Mouse (Mus musculus) heart, embryonic 16.5 days (tissue): ENCODE results near the gene Lpin1. TPM values are rescaled to one million over a fixed set of nuclear protein-coding genes. Genes with fewer than 3 reads are reported as not detected.

Experiments
- ATAC-seq: fragments of 200-750 bp; cut with Nextera tagmentation; replicated peaks from 2 replicates; pipeline ENCODE4 v1.8.0; 2017; ENCODE audit warnings: moderate number of reproducible peaks; ENCODE audit not compliant: insufficient read depth, low FRiP score; ENCODE audit errors: extremely low read depth
- H3K27ac ChIP-seq: fragments of 300-500 bp; sonication (generic); 2 replicates; pipeline ENCODE4 v1.5.1; 2014; ENCODE audit warnings: mild to moderate bottlenecking, low read length, control low read depth, moderate library complexity
- H3K27me3 ChIP-seq: fragments of 300-500 bp; sonication (generic); 2 replicates; pipeline ENCODE4 v1.6.1; 2014; ENCODE audit warnings: low read length, mixed read lengths; ENCODE audit not compliant: control insufficient read depth, insufficient read depth
- H3K36me3 ChIP-seq: fragments of 300-500 bp; sonication (generic); 2 replicates; pipeline ENCODE4 v1.6.1; 2014; ENCODE audit not compliant: control insufficient read depth, insufficient read depth
- H3K4me1 ChIP-seq: fragments of 300-500 bp; sonication (generic); 2 replicates; pipeline ENCODE4 v1.6.1; 2014; ENCODE audit warnings: low read length, mixed read lengths; ENCODE audit not compliant: control insufficient read depth, insufficient read depth
- H3K4me2 ChIP-seq: fragments of 300-500 bp; sonication (generic); 2 replicates; pipeline ENCODE4 v1.6.1; 2014; ENCODE audit warnings: low read depth, mild to moderate bottlenecking, control low read depth, low read length
- H3K4me3 ChIP-seq: fragments of 300-500 bp; sonication (generic); 2 replicates; pipeline ENCODE4 v1.5.1; 2014; ENCODE audit warnings: mild to moderate bottlenecking, control low read depth, low read length
- H3K9ac ChIP-seq: fragments of 300-500 bp; sonication (generic); 2 replicates; pipeline ENCODE4 v1.6.1; 2014; ENCODE audit warnings: low read length, control low read depth
- H3K9me3 ChIP-seq: fragments of 300-500 bp; sonication (generic); replicated peaks from 2 replicates; pipeline ENCODE4 v1.6.1; 2016; ENCODE audit warnings: low read length; ENCODE audit not compliant: control insufficient read depth
- WGBS: fragments of 180-500 bp; shearing (Covaris S2); extraction: QIAGEN DNeasy Blood & Tissue Kit; methylation state at CpG from one replicate; pipeline ENCODE4 v1.1.7; 2014; 5-methylcytosine and 5-hydroxymethylcytosine counted together
- polyA plus RNA-seq: library from polyadenylated mRNA; unstranded; fragments of >200 nt; fragmentation: Nextera tagmentation; extraction: Ambion mirVana; gene quantifications from 2 replicates; pipeline ENCODE4 v1.2.1, GENCODE M21; 2015

Gene Lpin1
- polyA plus RNA-seq, 1 experiment from 2014 or later = 8.3 TPM

GRCm38 (mm10) chr12:16568936-16569650 lies 41.7 kb downstream of the Lpin1 start:
- Histone ChIP-seq H3K9ac (peak overlapping the region; percentile 38; the same call in 1 of the 2 replicates), H3K4me1 (peaks cover 10% of the 10 kb centered on the region), H3K9me3 (no peaks in the 10 kb centered on the region), H3K27me3 (no peaks in the 10 kb centered on the region), H3K4me3 (no peak overlapping the region), H3K4me2 (no peak overlapping the region), H3K27ac (peak overlapping the region; percentile 51; the same call in 1 of the 2 replicates), H3K36me3 (peaks cover 13% of the 10 kb centered on the region)
- WGBS = 44% methylated on average over 11 of the region's 11 CpGs
- peak; percentile 25; the same call in 1 of the 2 replicates for ATAC-seq

DNA sequence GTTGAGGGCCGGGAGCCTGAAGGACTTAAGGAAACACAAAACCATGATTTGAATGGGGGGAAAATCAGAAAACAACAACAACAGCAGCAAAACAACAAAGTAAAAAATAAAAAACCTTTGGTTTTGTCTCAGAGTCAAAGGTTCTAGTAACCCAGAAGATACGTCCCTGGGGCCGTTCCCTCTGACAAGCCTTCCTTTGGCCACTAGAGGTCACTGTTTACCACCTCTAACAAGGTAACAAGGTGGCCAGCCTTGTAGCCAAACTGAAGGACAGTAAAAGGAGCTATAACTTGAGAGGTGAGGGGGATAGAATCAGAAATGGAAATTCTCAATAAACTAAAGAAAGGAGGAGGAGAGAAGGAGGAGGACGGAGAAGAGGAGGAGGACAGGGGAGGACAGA lies 42.3 kb downstream of the Lpin1 start:
- peaks cover 10% of the 10 kb centered on the region for H3K4me1 ChIP-seq
- H3K4me2 ChIP-seq = no peak overlapping the region
- peak; percentile 64; the same call in 1 of the 2 replicates for ATAC-seq
- no peak overlapping the region for H3K9ac ChIP-seq
- no peak overlapping the region for H3K4me3 ChIP-seq
- H3K27me3 ChIP-seq = no peaks in the 10 kb centered on the region
- H3K27ac ChIP-seq = no peak overlapping the region
- H3K36me3 ChIP-seq = peaks cover 16% of the 10 kb centered on the region
- H3K9me3 ChIP-seq = no peaks in the 10 kb centered on the region
- 28% methylated on average over 4 of the region's 4 CpGs for WGBS

DNA sequence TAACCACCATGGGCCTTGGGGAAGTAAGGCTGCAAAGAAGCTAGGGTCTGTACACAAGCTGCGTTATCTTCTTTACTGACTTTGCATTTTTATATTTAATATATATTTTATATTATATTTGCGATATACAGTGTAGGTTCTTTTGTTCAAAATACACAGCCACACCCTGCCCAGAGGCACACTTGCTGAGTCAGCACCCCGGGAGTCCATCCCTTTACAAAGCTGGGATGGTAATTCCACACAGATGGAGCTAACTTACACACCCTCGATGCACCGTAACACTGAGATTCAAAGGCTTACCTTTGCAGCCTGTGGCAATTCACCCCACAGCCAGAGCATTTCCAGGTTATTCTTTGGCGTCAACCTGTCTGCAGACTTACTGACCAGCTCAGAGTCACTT lies 42.7 kb downstream of the Lpin1 start:
- no peak overlapping the region for H3K9ac ChIP-seq
- peaks cover 10% of the 10 kb centered on the region for H3K4me1 ChIP-seq
- H3K4me2 ChIP-seq = no peak overlapping the region
- no peaks in the 10 kb centered on the region for H3K9me3 ChIP-seq
- no peak overlapping the region for H3K4me3 ChIP-seq
- peaks cover 18% of the 10 kb centered on the region for H3K36me3 ChIP-seq
- H3K27me3 ChIP-seq = no peaks in the 10 kb centered on the region
- no peak overlapping the region for H3K27ac ChIP-seq
- 84% methylated on average over 6 of the region's 6 CpGs for WGBS
- ATAC-seq = no peak

GRCm38 (mm10) chr12:16563427-16563826 lies 47.3 kb downstream of the Lpin1 start:
- WGBS = 64% methylated on average over 9 of the region's 9 CpGs
- no peaks in the 10 kb centered on the region for H3K27me3 ChIP-seq
- H3K4me2 ChIP-seq = no peak overlapping the region

GRCm38 (mm10) chr12:16562647-16563046 lies 48.1 kb downstream of the Lpin1 start:
- no peaks in the 10 kb centered on the region for H3K4me1 ChIP-seq
- no peak overlapping the region for H3K4me3 ChIP-seq
- H3K36me3 ChIP-seq = peaks cover 13% of the 10 kb centered on the region
- H3K9me3 ChIP-seq = no peaks in the 10 kb centered on the region
- no peaks in the 10 kb centered on the region for H3K27me3 ChIP-seq
- 0 out of 2 replicates have a peak, but pooled peaks have one; percentile 16 for ATAC-seq
- H3K9ac ChIP-seq = no peak overlapping the region
- no peak overlapping the region for H3K27ac ChIP-seq
- no peak overlapping the region for H3K4me2 ChIP-seq
- 87% methylated on average over 10 of the region's 10 CpGs for WGBS

More at GRCm38 (mm10) chr12:16563427-16563826, 47.3 kb downstream of the Lpin1 start:
- ATAC-seq = no peak
- H3K4me3 ChIP-seq = no peak overlapping the region
- peaks cover 13% of the 10 kb centered on the region for H3K36me3 ChIP-seq
- no peak overlapping the region for H3K27ac ChIP-seq
- H3K9me3 ChIP-seq = no peaks in the 10 kb centered on the region
- H3K4me1 ChIP-seq = no peaks in the 10 kb centered on the region
- H3K9ac ChIP-seq = no peak overlapping the region

DNA sequence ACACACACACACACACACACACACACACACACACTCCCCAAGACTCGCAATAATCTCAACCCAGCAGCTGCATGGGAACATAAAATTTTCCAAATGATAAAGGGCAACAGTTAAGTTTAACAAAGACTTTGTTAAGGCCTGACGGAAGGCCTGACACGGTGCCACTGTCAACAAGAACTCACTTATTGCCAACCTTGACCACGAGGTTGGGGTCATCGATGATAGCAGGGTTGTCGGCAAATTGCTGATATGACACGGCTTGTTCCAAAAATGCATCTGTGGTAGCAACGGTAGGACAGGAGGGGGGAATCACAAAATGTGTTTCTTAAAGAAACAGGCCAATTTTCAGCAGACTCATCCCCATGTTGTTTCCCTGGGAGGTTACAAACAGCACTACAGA lies 48.6 kb downstream of the Lpin1 start:
- H3K9ac ChIP-seq = no peak overlapping the region
- H3K27ac ChIP-seq = no peak overlapping the region
- 51% methylated on average over 8 of the region's 8 CpGs for WGBS
- no peaks in the 10 kb centered on the region for H3K27me3 ChIP-seq
- peaks cover 15% of the 10 kb centered on the region for H3K36me3 ChIP-seq
- no peak for ATAC-seq
- H3K4me1 ChIP-seq = no peaks in the 10 kb centered on the region
- no peaks in the 10 kb centered on the region for H3K9me3 ChIP-seq
- H3K4me2 ChIP-seq = no peak overlapping the region
- no peak overlapping the region for H3K4me3 ChIP-seq

- peaks cover 8% of the 10 kb centered on the region for H3K36me3 ChIP-seq
- no peak overlapping the region for H3K9ac ChIP-seq
- 59% methylated on average over 4 of the region's 4 CpGs for WGBS
- no peak overlapping the region for H3K4me3 ChIP-seq
- no peak overlapping the region for H3K4me2 ChIP-seq
- H3K4me1 ChIP-seq = peaks cover 12% of the 10 kb centered on the region
- no peak overlapping the region for H3K27ac ChIP-seq
- no peak for ATAC-seq
- no peaks in the 10 kb centered on the region for H3K9me3 ChIP-seq
- H3K27me3 ChIP-seq = no peaks in the 10 kb centered on the region
Measured at GRCm38 (mm10) chr12:16557271-16557670, 53.5 kb downstream of the Lpin1 start.

DNA sequence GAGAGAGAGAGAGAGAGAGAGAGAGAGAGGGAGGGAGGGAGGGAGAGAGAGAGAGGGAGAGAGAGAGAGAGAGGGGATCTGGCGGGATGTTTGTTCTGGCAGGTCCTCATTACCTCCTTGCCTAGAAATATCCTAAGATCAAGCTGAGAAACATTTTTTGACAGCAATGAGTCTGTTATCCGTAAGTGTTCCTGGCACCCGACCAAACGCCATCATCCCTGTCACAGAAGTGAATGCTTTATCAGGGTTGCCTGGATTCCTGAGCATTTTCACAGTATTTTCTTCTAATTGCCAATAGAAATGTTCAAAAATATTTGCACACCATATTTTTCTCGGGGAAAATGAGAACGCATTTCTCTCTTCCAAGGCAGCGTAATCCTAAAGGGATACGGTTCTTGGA lies 56.6 kb downstream of the Lpin1 start:
- WGBS = 52% methylated on average over 8 of the region's 8 CpGs
- no peak overlapping the region for H3K9ac ChIP-seq

DNA sequence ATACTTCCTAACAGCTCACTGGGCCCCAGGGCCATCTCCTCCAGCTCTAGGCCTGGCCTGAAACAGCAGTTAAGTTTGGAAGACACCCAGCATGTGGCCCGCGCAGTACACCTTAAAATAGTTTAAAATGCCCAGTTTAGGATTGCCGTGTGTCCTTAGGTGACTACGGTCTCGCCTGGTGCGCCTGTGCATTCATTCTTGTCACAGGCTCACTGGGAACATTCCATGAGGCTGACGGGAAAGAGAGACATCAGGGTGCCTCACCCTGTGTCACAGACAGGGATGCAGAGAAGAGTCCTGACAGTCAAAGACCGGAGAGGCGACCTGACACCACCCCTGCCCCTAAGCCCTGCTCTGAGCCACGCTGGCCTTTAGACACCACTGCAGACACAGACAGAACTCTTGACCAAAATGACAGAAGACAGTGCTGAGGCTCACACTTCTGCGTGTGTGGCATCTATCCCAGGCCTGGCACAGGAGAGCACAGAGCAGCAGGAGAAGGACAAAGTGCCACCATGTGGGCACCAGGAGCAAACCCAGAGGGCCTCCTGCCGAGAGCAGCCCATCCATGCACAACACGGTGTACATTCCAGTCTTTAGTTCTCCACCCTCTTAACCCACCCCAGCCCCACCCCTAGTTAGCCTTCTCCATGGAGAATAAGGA lies 58.5 kb downstream of the Lpin1 start:
- Histone ChIP-seq H3K4me1 (peaks cover 24% of the 10 kb centered on the region), H3K36me3 (peaks cover 5% of the 10 kb centered on the region), H3K27me3 (no peaks in the 10 kb centered on the region), H3K4me2 (no peak overlapping the region), H3K27ac (no peak overlapping the region), H3K4me3 (no peak overlapping the region), H3K9ac (no peak overlapping the region), H3K9me3 (no peaks in the 10 kb centered on the region)
- ATAC-seq = no peak
- 84% methylated on average over 13 of the region's 13 CpGs for WGBS

More for the DNA sequence above, 56.6 kb downstream of the Lpin1 start:
- Histone ChIP-seq H3K4me3 (no peak overlapping the region), H3K27ac (peak overlapping the region; percentile 64), H3K27me3 (no peaks in the 10 kb centered on the region), H3K4me2 (no peak overlapping the region), H3K9me3 (no peaks in the 10 kb centered on the region), H3K4me1 (peaks cover 24% of the 10 kb centered on the region), H3K36me3 (peaks cover 7% of the 10 kb centered on the region)
- no peak for ATAC-seq
